Mouse (Mus musculus): Measurements from ENCODE around the gene Fam171a1. TPM values are rescaled to one million over a fixed set of nuclear protein-coding genes. Genes with fewer than 3 reads are reported as not detected.
"Not testable (repeated sequence)": the region's sequence is repeated elsewhere in the genome, so short reads cannot be mapped to it uniquely, and the experiment has no call there.

Gene Fam171a1
- 54.2 and 55.4 TPM in 2 replicates for polyA plus RNA-seq (2015; fragmentation: Nextera tagmentation; extraction: Ambion mirVana)

- ATAC-seq (ENCODE audit: low read depth) = no peak
Measured at GRCm38 (mm10) chr2:3113866-3114265, at the start of gene Fam171a1. Fam171a1 (plus strand) TSS chr2:3114224.

GRCm38 (mm10) chr2:3069140-3069539 lies 44.9 kb upstream of the Fam171a1 start:
- H3K4me2 ChIP-seq = no peak overlapping the region
- WGBS = 96% methylated on average over 1 of the region's 1 CpGs
- H3K4me3 ChIP-seq = no peak overlapping the region
- no peaks in the 10 kb centered on the region for H3K27me3 ChIP-seq
- ATAC-seq (ENCODE audit: low read depth) = no peak
- no peaks in the 10 kb centered on the region for H3K4me1 ChIP-seq (replicated peaks)
- H3K27ac ChIP-seq (replicated peaks) = no peak overlapping the region
- no peak overlapping the region for H3K9ac ChIP-seq
- H3K36me3 ChIP-seq = no peaks in the 10 kb centered on the region
- peaks cover 4% of the 10 kb centered on the region; the same call in 1 of the 2 replicates for H3K9me3 ChIP-seq

More at GRCm38 (mm10) chr2:3113866-3114265, at the start of gene Fam171a1:
- Histone ChIP-seq H3K4me3 (no peak within 1 kb of the TSS), H3K27me3 (no peaks in the 10 kb centered on the region), H3K9ac (no peak within 1 kb of the TSS), H3K4me1 (replicated peaks) (no peaks in the 10 kb centered on the region), H3K36me3 (no peaks in the 10 kb centered on the region), H3K4me2 (no peak within 1 kb of the TSS), H3K27ac (replicated peaks) (no peak within 1 kb of the TSS), H3K9me3 (no peaks in the 10 kb centered on the region)
- 79% methylated on average over 4 of the region's 4 CpGs for WGBS

GRCm38 (mm10) chr2:3088361-3088760 lies 25.7 kb upstream of the Fam171a1 start:
- not testable (repeated sequence) for H3K4me1 ChIP-seq (replicated peaks); H3K36me3 ChIP-seq; H3K27ac ChIP-seq (replicated peaks); ATAC-seq (ENCODE audit: low read depth); H3K9me3 ChIP-seq; H3K27me3 ChIP-seq; H3K4me3 ChIP-seq; H3K9ac ChIP-seq; H3K4me2 ChIP-seq
- WGBS = 85% methylated on average over 3 of the region's 3 CpGs

GRCm38 (mm10) chr2:3089274-3089673 lies 24.8 kb upstream of the Fam171a1 start:
- WGBS = 13% methylated on average over 1 of the region's 1 CpGs

GRCm38 (mm10) chr2:3096101-3096500 lies 17.9 kb upstream of the Fam171a1 start:
- H3K27me3 ChIP-seq = no peaks in the 10 kb centered on the region
- H3K4me3 ChIP-seq = no peak overlapping the region
- H3K27ac ChIP-seq (replicated peaks) = no peak overlapping the region
- no peak overlapping the region for H3K4me2 ChIP-seq
- no peaks in the 10 kb centered on the region for H3K36me3 ChIP-seq
- H3K4me1 ChIP-seq (replicated peaks) = no peaks in the 10 kb centered on the region
- 0 out of 2 replicates have a peak, but pooled peaks cover 4% of the 10 kb centered on the region for H3K9me3 ChIP-seq
- 76% methylated on average over 1 of the region's 1 CpGs for WGBS
- no peak overlapping the region for H3K9ac ChIP-seq
- ATAC-seq (ENCODE audit: low read depth) = no peak

More at GRCm38 (mm10) chr2:3089274-3089673, 24.8 kb upstream of the Fam171a1 start:
- Histone ChIP-seq H3K27me3 (no peaks in the 10 kb centered on the region), H3K27ac (replicated peaks) (no peak overlapping the region), H3K9ac (no peak overlapping the region), H3K4me1 (replicated peaks) (no peaks in the 10 kb centered on the region), H3K36me3 (no peaks in the 10 kb centered on the region), H3K9me3 (no peaks in the 10 kb centered on the region), H3K4me3 (no peak overlapping the region), H3K4me2 (no peak overlapping the region)
- no peak for ATAC-seq (ENCODE audit: low read depth)

- 81% methylated on average over 4 of the region's 4 CpGs for WGBS
- ATAC-seq (ENCODE audit: low read depth) = no peak
- H3K4me3 ChIP-seq = no peak overlapping the region
Measured at GRCm38 (mm10) chr2:3099971-3100370, 14.1 kb upstream of the Fam171a1 start.

GRCm38 (mm10) chr2:3101292-3101957 lies 12.6 kb upstream of the Fam171a1 start:
- no peak overlapping the region for H3K4me2 ChIP-seq
- no peaks in the 10 kb centered on the region for H3K36me3 ChIP-seq
- H3K9me3 ChIP-seq = 0 out of 2 replicates have a peak, but pooled peaks cover 4% of the 10 kb centered on the region
- no peak overlapping the region for H3K27ac ChIP-seq (replicated peaks)
- 89% methylated on average over 2 of the region's 2 CpGs for WGBS
- H3K27me3 ChIP-seq = no peaks in the 10 kb centered on the region
- no peak for ATAC-seq (ENCODE audit: low read depth)
- H3K4me1 ChIP-seq (replicated peaks) = no peaks in the 10 kb centered on the region
- no peak overlapping the region for H3K4me3 ChIP-seq
- no peak overlapping the region for H3K9ac ChIP-seq

More at GRCm38 (mm10) chr2:3099971-3100370, 14.1 kb upstream of the Fam171a1 start:
- no peaks in the 10 kb centered on the region for H3K36me3 ChIP-seq
- H3K4me2 ChIP-seq = no peak overlapping the region
- H3K27me3 ChIP-seq = no peaks in the 10 kb centered on the region
- no peaks in the 10 kb centered on the region for H3K4me1 ChIP-seq (replicated peaks)
- no peak overlapping the region for H3K27ac ChIP-seq (replicated peaks)
- H3K9ac ChIP-seq = no peak overlapping the region
- 0 out of 2 replicates have a peak, but pooled peaks cover 4% of the 10 kb centered on the region for H3K9me3 ChIP-seq

- H3K4me2 ChIP-seq = no peak overlapping the region
- 0 out of 2 replicates have a peak, but pooled peaks cover 4% of the 10 kb centered on the region for H3K9me3 ChIP-seq
- H3K9ac ChIP-seq = no peak overlapping the region
- 73% methylated on average over 3 of the region's 3 CpGs for WGBS
- H3K36me3 ChIP-seq = no peaks in the 10 kb centered on the region
- no peak overlapping the region for H3K27ac ChIP-seq (replicated peaks)
- no peak overlapping the region for H3K4me3 ChIP-seq
- H3K27me3 ChIP-seq = no peaks in the 10 kb centered on the region
- H3K4me1 ChIP-seq (replicated peaks) = no peaks in the 10 kb centered on the region
- no peak for ATAC-seq (ENCODE audit: low read depth)
Measured at GRCm38 (mm10) chr2:3102360-3102759, 11.7 kb upstream of the Fam171a1 start.

- 79% methylated on average over 4 of the region's 4 CpGs for WGBS
Measured at GRCm38 (mm10) chr2:3107471-3107870, 6.6 kb upstream of the Fam171a1 start.

GRCm38 (mm10) chr2:3108431-3108830 lies 5.6 kb upstream of the Fam171a1 start:
- Histone ChIP-seq H3K9ac (no peak overlapping the region), H3K27ac (replicated peaks) (no peak overlapping the region), H3K36me3 (no peaks in the 10 kb centered on the region), H3K4me2 (no peak overlapping the region), H3K4me1 (replicated peaks) (no peaks in the 10 kb centered on the region), H3K4me3 (no peak overlapping the region), H3K27me3 (no peaks in the 10 kb centered on the region), H3K9me3 (no peaks in the 10 kb centered on the region)
- WGBS = 92% methylated on average over 3 of the region's 3 CpGs
- ATAC-seq (ENCODE audit: low read depth) = no peak

More at GRCm38 (mm10) chr2:3107471-3107870, 6.6 kb upstream of the Fam171a1 start:
- Histone ChIP-seq H3K36me3 (no peaks in the 10 kb centered on the region), H3K4me1 (replicated peaks) (no peaks in the 10 kb centered on the region), H3K4me2 (no peak overlapping the region), H3K27me3 (no peaks in the 10 kb centered on the region), H3K27ac (replicated peaks) (no peak overlapping the region), H3K9me3 (no peaks in the 10 kb centered on the region), H3K9ac (no peak overlapping the region), H3K4me3 (no peak overlapping the region)
- ATAC-seq (ENCODE audit: low read depth) = no peak

- H3K4me3 ChIP-seq = no peak overlapping the region
- no peaks in the 10 kb centered on the region for H3K4me1 ChIP-seq (replicated peaks)
- H3K27ac ChIP-seq (replicated peaks) = no peak overlapping the region
- no peaks in the 10 kb centered on the region for H3K9me3 ChIP-seq
- H3K4me2 ChIP-seq = no peak overlapping the region
- ATAC-seq (ENCODE audit: low read depth) = no peak
- no peak overlapping the region for H3K9ac ChIP-seq
- H3K27me3 ChIP-seq = no peaks in the 10 kb centered on the region
- no peaks in the 10 kb centered on the region for H3K36me3 ChIP-seq
- 76% methylated on average over 1 of the region's 1 CpGs for WGBS
Measured at GRCm38 (mm10) chr2:3108834-3109233, 5.2 kb upstream of the Fam171a1 start.

GRCm38 (mm10) chr2:3117855-3118202 lies 3.8 kb downstream of the Fam171a1 start:
- ATAC-seq (ENCODE audit: low read depth) = no peak; the same call in 1 of the 2 replicates
- H3K27ac ChIP-seq (replicated peaks) = peak overlapping the region; percentile 95
- peak overlapping the region; percentile 77 for H3K4me2 ChIP-seq
- peak overlapping the region; percentile 97 for H3K9ac ChIP-seq
- H3K36me3 ChIP-seq = no peaks in the 10 kb centered on the region
- peak overlapping the region; percentile 89 for H3K4me3 ChIP-seq
- 31% methylated on average over 2 of the region's 2 CpGs for WGBS
- no peaks in the 10 kb centered on the region for H3K9me3 ChIP-seq
- H3K27me3 ChIP-seq = no peaks in the 10 kb centered on the region
- peaks cover 26% of the 10 kb centered on the region for H3K4me1 ChIP-seq (replicated peaks)

Data from neural tube, embryonic 13.5 days (tissue).